Mouse (Mus musculus): ENCODE data around the gene Gm3604. TPM values are rescaled to one million over a fixed set of nuclear protein-coding genes. Genes with fewer than 3 reads are reported as not detected.
A peak's percentile ranks its signal among the peaks of the same experiment; 100 is the strongest.
"Not testable (repeated sequence)": the region's sequence is repeated elsewhere in the genome, so short reads cannot be mapped to it uniquely, and the experiment has no call there.

The Gm3604 gene
- 1 to 10 TPM; 4.5 to 5.0 TPM for polyA plus RNA-seq (2017; shearing (Covaris generic))

GRCm38 (mm10) chr13:62382952-62383351 lies at the start of gene Gm3604:
Gene Gm3604 (minus strand): TSS chr13:62383177.
- peak; percentile 84 for ATAC-seq

DNA sequence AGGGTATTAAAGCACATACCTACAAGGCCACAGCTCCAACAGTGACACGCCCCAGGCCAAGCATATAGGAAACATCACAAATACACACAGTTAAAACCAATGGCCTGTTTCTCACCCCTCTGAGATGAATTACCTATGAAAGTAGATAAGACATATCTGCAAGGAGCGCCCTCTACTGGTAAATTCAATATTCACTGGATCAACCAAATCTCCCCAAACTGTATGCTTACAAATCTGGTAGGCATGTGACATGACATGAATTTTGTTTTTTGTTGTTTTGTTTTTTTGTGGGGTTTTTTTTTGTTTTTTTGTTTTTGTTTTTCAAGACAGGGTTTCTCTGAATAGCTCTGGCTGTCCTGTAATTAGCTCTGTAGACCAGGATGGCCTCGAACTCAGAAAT lies 16.2 kb upstream of the Gm3604 start:
- ATAC-seq, result not testable (repeated sequence)

DNA sequence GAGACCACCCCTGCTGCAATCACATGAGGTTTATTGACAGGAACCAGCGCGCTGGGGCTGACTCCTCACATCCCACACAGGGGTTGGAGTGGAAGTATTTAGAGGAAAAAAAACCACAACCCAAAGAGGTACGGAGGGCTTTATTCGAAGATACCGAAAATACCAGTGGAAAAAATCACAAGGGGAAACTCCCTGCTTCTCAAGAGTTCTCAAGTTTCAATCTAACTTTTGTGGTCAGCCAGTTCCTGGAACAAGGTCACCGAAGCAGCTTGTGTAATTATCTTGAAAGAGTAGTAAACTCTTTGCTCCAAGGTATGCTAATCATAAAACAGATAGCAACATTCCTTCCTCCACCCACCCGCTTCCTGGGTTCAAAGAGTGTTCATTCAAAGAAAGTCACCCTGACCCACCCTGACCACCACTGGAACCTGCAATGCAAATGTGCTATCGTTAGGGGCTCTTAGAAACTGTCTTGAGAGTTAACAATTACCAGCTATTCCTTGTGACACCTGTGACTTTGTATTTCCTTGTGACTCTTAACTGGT lies 7.2 kb upstream of the Gm3604 start:
- not testable (repeated sequence) for ATAC-seq

DNA sequence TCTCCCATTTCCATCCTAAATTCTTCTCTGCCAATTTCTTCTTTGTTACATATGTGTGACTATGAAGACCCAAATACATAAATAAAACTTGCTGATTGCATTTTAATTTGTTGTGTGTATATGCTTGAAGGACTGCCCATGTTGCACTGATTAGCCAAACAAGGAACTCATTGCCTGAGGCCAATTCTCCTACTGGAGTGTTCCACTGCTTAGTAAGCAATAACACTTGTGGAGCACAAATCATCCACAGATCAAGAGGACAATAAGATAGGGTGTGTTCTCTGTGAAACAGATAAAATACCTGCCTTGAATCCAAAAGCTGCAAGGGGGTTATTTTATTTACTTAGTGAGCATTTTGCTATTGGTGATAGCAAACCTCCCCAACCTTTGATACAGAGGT lies 51.2 kb downstream of the Gm3604 start:
- no peak for ATAC-seq

GRCm38 (mm10) chr13:62331381-62331780 lies 51.6 kb downstream of the Gm3604 start:
- no peak for ATAC-seq

Other genes starting within 250 kb of the Gm3604 start
- 10 to 100 TPM; 18.6 to 19.0 TPM for gene Gm49359, start 83.7 kb upstream of the Gm3604 start, polyA plus RNA-seq (2017; shearing (Covaris generic))
- not detected for gene Zfp935, start 175.3 kb upstream of the Gm3604 start, polyA plus RNA-seq (2017; shearing (Covaris generic))
- gene Zfp934, start 188.0 kb upstream of the Gm3604 start, polyA plus RNA-seq (2017; shearing (Covaris generic)), result 10 to 100 TPM; 10.4 to 11.3 TPM
- 1 to 10 TPM; 2.3 to 3.3 TPM for gene 6720489N17Rik, start 241.0 kb upstream of the Gm3604 start, polyA plus RNA-seq (2017; shearing (Covaris generic))